Mouse (Mus musculus): ENCODE data around the gene Klf8.

DNA sequence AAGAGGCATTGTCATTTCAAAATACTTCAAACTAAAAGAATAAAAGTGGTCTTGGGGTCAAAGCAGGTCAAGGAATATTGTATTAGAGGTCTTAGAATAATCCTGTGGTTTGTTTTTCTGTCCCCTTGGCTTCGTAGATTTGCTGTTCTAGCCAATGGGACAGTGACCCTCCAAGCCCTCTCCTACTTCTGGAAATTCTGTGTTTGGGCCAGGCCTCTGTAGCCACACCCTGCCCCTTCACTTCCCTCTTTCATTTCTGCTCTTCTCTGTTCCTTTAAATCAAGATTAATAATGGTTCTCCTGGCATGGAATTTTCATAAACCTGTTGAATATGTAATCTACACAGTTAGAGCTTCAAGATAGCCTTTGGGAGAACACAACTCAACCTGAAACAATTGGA is 17.0 kb downstream of the Klf8 start:
- TF ChIP-seq CTCF (IDR thresholded peaks at IDR 0.05; ENCODE audit: low read depth) (no peak), EP300 (IDR thresholded peaks at IDR 0.05; ENCODE audit: low read depth) (no peak)
